Mouse (Mus musculus): Measurements from ENCODE around the gene Cyth1.

- TF ChIP-seq CTCF (IDR thresholded peaks at IDR 0.05; ENCODE audit: extremely low read depth, insufficient read depth, insufficient read length, insufficient replicate concordance) = no peak
- TF ChIP-seq POLR2A (IDR thresholded peaks at IDR 0.05; ENCODE audit: low read depth, low read length) = no peak
Observed at GRCm38 (mm10) chr11:118085961-118086360, 162.4 kb downstream of the Cyth1 start.
